Mouse (Mus musculus) E14TG2a.4 (cell line): Measurements from ENCODE around the gene Lrrc26.

Experiments
- CTCF ChIP-seq: conservative IDR thresholded peaks from 2 replicates; pipeline ENCODE4 v1.5.1; 2014; ENCODE audit warnings: low read length
- POU5F1 ChIP-seq: IDR thresholded peaks from 2 replicates; pipeline ENCODE4 v1.6.1; 2014; ENCODE audit warnings: low read length, borderline replicate concordance

- no peak for TF ChIP-seq CTCF
- TF ChIP-seq POU5F1 = no peak
These were observed at the start of gene Lrrc26 for GRCm38 (mm10) chr2:25289651-25290050.
